Mouse (Mus musculus): ENCODE results near the gene Dll4. TPM values are rescaled to one million over a fixed set of nuclear protein-coding genes. Genes with fewer than 3 reads are reported as not detected.

The Dll4 gene
- polyA plus RNA-seq, 1 experiment from 2014 or later: 3.3 TPM

DNA sequence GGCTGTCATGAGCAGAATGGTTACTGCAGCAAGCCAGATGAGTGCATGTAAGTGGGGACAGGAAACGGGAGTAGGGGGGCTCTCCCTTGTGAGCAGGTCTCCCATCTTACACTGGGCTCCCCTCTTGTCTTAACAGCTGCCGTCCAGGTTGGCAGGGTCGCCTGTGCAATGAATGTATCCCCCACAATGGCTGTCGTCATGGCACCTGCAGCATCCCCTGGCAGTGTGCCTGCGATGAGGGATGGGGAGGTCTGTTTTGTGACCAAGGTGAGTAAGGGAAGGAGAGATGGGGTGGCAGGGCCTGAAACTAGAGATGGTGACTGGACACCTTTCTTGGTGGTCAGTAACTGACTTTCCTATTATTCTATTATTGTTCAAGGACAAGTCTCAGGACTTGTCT, 3.0 kb downstream of the Dll4 start:
- peak overlapping the region; percentile 55; the same call in 1 of the 2 replicates for H3K4me3 ChIP-seq
- H3K36me3 ChIP-seq (replicated peaks): no peaks in the 10 kb centered on the region
- peaks cover 41% of the 10 kb centered on the region for H3K4me1 ChIP-seq
- WGBS: 44% methylated on average over 5 of the region's 5 CpGs
- DNase-seq (ENCODE audit: extremely low spot score, low spot score): no peak
- H3K27me3 ChIP-seq (ENCODE audit: poor library complexity, severe bottlenecking): peaks cover 93% of the 10 kb centered on the region
- H3K9me3 ChIP-seq: no peaks in the 10 kb centered on the region
- H3K27ac ChIP-seq: no peak overlapping the region

DNA sequence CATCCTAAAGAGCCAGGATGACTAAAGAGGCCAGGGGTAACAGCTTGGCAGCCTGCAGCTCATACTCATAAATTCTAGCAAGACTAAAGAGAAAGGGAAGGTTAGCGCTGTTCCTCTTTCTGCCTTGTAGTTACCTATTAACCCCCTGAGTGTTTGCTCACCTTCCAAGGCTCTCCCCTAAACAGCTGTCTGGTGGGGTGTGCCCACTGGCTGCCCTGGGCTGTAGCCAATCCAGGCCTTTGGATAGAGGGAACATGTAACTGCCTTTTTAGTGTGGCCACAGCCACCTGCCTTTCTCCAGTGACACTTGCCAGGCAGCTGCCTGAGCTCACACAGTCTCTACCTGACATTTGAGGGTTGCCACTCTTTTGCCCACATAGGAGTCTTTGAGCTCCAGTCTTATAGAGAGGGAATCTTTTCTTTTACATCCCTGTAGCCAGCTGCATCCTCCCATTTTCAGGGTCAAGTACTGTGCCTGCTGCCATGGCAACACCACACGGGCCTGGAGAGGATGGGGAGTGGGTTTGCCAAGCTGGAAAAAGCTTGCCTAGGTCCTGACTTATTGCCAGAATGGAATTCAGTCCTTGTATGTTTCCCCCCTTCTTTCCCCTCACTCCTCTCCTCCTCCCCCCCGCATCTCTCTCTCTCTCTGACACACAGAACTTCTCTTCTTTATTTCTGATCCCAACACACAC, 3.7 kb downstream of the Dll4 start:
- Histone ChIP-seq H3K9me3 (no peaks in the 10 kb centered on the region), H3K4me3 (no peak overlapping the region), H3K4me1 (peaks cover 35% of the 10 kb centered on the region), H3K27ac (no peak overlapping the region), H3K36me3 (replicated peaks) (no peaks in the 10 kb centered on the region), H3K27me3 (ENCODE audit: poor library complexity, severe bottlenecking) (peaks cover 93% of the 10 kb centered on the region)
- WGBS: 67% methylated on average over 3 of the region's 3 CpGs
- DNase-seq (ENCODE audit: extremely low spot score, low spot score): no peak

DNA sequence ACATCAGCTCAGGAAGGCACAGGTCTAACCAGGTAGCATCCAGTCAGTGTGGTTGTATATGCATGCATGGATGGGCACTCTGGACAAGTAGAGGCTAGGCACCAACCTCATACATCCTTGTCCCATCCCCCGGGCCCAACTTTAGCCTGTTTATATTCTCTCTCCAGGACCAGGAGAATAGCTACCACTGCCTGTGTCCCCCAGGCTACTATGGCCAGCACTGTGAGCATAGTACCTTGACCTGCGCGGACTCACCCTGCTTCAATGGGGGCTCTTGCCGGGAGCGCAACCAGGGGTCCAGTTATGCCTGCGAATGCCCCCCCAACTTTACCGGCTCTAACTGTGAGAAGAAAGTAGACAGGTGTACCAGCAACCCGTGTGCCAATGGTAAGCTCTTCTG, 5.2 kb downstream of the Dll4 start:
- no peaks in the 10 kb centered on the region for H3K36me3 ChIP-seq (replicated peaks)
- no peak overlapping the region for H3K27ac ChIP-seq
- H3K4me1 ChIP-seq: peaks cover 19% of the 10 kb centered on the region
- H3K27me3 ChIP-seq (ENCODE audit: poor library complexity, severe bottlenecking): peaks cover 92% of the 10 kb centered on the region
- H3K9me3 ChIP-seq: no peaks in the 10 kb centered on the region
- 94% methylated on average over 8 of the region's 8 CpGs for WGBS
- no peak overlapping the region for H3K4me3 ChIP-seq
- DNase-seq (ENCODE audit: extremely low spot score, low spot score): no peak

DNA sequence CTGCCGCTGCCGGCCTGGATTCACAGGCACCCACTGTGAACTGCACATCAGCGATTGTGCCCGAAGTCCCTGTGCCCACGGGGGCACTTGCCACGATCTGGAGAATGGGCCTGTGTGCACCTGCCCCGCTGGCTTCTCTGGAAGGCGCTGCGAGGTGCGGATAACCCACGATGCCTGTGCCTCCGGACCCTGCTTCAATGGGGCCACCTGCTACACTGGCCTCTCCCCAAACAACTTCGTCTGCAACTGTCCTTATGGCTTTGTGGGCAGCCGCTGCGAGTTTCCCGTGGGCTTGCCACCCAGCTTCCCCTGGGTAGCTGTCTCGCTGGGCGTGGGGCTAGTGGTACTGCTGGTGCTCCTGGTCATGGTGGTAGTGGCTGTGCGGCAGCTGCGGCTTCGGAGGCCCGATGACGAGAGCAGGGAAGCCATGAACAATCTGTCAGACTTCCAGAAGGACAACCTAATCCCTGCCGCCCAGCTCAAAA, 6.6 kb downstream of the Dll4 start:
- Histone ChIP-seq H3K27me3 (ENCODE audit: poor library complexity, severe bottlenecking) (peaks cover 92% of the 10 kb centered on the region), H3K27ac (no peak overlapping the region)
- 80% methylated on average over 24 of the region's 24 CpGs for whole genome bisulfite sequencing

DNA sequence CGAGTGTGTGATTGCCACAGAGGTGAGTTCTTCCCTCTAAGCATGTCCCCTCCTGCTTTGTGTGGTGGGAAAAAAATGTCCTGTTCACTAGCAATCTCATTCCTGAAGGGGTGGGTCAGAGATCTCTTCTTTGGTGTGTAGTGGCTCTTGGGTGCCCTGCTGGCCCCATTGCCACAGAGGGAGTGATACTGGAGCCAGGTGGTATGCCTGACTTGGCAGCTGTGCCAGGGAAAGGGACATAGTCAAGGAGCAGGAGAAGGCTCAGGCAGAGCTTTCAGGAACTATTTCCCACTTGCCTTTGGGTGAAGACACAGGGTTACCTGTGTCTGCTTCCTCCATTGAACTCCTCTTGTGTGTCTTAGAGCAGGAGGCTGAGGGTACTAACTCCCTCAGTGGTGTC, 8.6 kb downstream of the Dll4 start:
- peaks cover 76% of the 10 kb centered on the region for H3K27me3 ChIP-seq (ENCODE audit: poor library complexity, severe bottlenecking)

More for the DNA sequence above, 6.6 kb downstream of the Dll4 start:
- DNase-seq (ENCODE audit: extremely low spot score, low spot score): no peak
- peaks cover 13% of the 10 kb centered on the region for H3K4me1 ChIP-seq
- no peak overlapping the region for H3K4me3 ChIP-seq
- no peaks in the 10 kb centered on the region for H3K36me3 ChIP-seq (replicated peaks)
- no peaks in the 10 kb centered on the region for H3K9me3 ChIP-seq

DNA sequence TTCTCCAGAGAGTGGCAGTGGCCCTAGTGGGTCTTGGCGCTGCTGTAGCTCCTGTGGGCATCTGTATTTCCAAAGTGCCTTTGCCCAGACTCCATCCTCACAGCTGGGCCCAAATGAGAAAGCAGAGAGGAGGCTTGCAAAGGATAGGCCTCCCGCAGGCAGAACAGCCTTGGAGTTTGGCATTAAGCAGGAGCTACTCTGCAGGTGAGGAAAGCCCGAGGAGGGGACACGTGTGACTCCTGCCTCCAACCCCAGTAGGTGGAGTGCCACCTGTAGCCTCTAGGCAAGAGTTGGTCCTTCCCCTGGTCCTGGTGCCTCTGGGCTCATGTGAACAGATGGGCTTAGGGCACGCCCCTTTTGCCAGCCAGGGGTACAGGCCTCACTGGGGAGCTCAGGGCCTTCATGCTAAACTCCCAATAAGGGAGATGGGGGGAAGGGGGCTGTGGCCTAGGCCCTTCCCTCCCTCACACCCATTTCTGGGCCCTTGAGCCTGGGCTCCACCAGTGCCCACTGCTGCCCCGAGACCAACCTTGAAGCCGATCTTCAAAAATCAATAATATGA, 9.5 kb downstream of the Dll4 start:
- DNase-seq (ENCODE audit: extremely low spot score, low spot score): no peak
- H3K4me1 ChIP-seq: peaks cover 20% of the 10 kb centered on the region
- 71% methylated on average over 7 of the region's 7 CpGs for WGBS
- H3K9me3 ChIP-seq: no peaks in the 10 kb centered on the region
- peaks cover 67% of the 10 kb centered on the region for H3K27me3 ChIP-seq (ENCODE audit: poor library complexity, severe bottlenecking)
- no peaks in the 10 kb centered on the region for H3K36me3 ChIP-seq (replicated peaks)
- H3K4me3 ChIP-seq: no peak overlapping the region
- H3K27ac ChIP-seq: no peak overlapping the region

More for the DNA sequence above, 8.6 kb downstream of the Dll4 start:
- H3K27ac ChIP-seq: no peak overlapping the region
- no peak overlapping the region for H3K4me3 ChIP-seq
- H3K9me3 ChIP-seq: no peaks in the 10 kb centered on the region
- peaks cover 23% of the 10 kb centered on the region for H3K4me1 ChIP-seq
- 79% methylated on average over 1 of the region's 1 CpGs for WGBS
- DNase-seq (ENCODE audit: extremely low spot score, low spot score): no peak
- no peaks in the 10 kb centered on the region for H3K36me3 ChIP-seq (replicated peaks)

DNA sequence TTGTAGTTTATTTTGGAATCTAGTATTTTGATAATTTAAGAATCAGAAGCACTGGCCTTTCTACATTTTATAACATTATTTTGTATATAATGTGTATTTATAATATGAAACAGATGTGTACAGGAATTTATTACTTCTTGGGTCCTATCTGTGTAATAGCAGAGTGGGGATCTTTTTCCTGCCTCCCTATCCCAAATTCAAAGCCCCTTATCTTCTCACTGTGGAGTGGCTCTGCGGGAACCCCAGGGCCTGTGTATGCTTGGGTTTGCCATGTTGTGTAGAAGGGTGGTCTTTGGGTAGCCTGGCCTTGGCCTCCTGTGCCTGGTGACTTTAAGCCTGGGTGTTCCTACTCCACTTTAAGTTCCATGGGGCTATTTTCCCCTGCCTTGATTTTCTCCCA, 10.0 kb downstream of the Dll4 start:
- no peak overlapping the region for H3K4me3 ChIP-seq
- no peak for DNase-seq (ENCODE audit: extremely low spot score, low spot score)
- no peak overlapping the region for H3K27ac ChIP-seq
- no peaks in the 10 kb centered on the region for H3K9me3 ChIP-seq
- peaks cover 62% of the 10 kb centered on the region for H3K27me3 ChIP-seq (ENCODE audit: poor library complexity, severe bottlenecking)
- 96% methylated on average over 1 of the region's 1 CpGs for WGBS
- no peaks in the 10 kb centered on the region for H3K36me3 ChIP-seq (replicated peaks)
- peaks cover 20% of the 10 kb centered on the region for H3K4me1 ChIP-seq

DNA sequence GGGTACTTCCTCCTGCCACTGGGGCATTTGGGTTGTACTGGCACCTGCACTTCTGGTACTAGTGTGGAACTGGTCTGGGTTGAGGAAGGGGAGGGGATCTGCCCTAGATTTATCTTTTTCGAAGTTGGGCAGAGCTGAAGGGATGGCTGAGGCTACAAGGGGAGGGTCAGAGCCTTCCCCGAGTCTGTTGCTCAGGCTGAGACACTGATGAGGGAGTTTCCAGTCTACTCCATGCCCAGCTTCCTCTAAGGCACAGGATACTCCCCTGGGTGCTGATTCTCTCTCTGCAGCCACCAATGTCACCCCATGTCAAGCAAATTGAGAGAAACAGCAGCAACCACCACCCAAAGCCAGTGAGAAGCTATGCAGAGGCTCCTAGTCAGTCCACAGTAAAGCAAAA, 10.4 kb downstream of the Dll4 start:
- Histone ChIP-seq H3K4me1 (peaks cover 20% of the 10 kb centered on the region), H3K27me3 (ENCODE audit: poor library complexity, severe bottlenecking) (peaks cover 57% of the 10 kb centered on the region), H3K27ac (no peak overlapping the region), H3K4me3 (no peak overlapping the region), H3K9me3 (no peaks in the 10 kb centered on the region), H3K36me3 (replicated peaks) (no peaks in the 10 kb centered on the region)
- 84% methylated on average over 2 of the region's 2 CpGs for WGBS
- DNase-seq (ENCODE audit: extremely low spot score, low spot score): no peak

DNA sequence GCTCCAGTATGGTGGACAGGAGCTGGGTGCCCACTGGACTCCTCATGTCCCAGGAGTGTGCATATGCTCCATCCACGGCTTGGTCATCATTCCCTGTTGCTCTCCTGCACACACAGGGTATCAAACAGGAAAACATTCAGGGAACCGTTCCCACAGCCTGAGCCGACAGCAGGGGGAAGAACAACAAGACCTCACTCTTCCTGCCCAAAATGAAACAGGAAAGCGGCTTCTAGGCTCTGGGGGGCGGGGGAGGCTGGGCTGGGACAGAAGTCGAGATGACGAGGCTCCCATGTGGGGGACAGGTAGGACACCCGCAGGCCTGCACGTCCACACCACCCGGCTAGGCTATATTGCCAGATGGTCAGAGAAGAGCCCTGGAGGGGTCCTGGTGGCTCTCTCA, 10.9 kb downstream of the Dll4 start:
- WGBS: 75% methylated on average over 10 of the region's 10 CpGs
- H3K27ac ChIP-seq: no peak overlapping the region
- H3K4me3 ChIP-seq: no peak overlapping the region
- no peaks in the 10 kb centered on the region for H3K9me3 ChIP-seq
- no peaks in the 10 kb centered on the region for H3K36me3 ChIP-seq (replicated peaks)
- H3K4me1 ChIP-seq: peaks cover 20% of the 10 kb centered on the region
- DNase-seq (ENCODE audit: extremely low spot score, low spot score): no peak
- H3K27me3 ChIP-seq (ENCODE audit: poor library complexity, severe bottlenecking): peaks cover 53% of the 10 kb centered on the region

DNA sequence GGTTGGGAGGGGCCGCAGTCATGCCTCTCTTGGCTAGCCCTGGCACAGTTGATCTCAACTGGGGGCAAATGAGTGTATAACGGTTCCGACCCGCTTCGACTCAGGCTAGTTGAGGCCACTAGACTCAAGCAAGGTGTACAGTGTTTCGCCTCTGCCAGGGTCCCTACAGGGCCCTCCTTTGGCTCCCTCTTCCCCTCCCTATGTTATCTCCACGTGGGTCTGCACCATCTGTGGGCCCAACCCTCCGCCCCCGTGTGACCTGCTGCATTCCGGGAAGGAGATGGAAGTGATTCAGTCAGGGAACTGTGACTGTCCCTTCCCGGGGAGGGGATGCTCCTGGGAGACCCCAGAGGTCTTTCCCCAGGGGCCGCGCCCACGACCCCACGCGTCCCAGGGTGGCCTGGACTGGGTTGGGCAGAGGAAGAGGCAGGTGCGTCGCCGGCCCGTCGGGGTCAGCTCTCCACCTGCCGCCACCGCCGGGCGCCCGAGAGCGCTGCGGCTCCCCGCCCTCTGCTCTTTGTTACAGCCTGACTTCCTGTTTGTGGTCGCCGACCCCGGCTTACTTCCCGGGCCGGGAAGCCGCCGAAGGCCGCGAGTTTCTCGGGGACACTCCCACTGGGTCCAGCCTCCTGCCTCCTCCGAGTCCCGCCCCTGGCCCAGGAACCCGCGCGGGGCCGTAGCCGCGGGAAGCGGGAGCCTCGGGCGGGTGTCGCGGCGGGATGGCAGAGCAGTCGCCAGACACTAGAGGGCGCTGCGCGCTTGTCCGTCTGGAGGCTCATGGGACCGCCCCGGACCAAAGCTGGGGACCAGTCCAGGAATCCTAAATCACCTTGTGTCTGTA, 12.1 kb downstream of the Dll4 start:
- DNase-seq (ENCODE audit: extremely low spot score, low spot score): peak; percentile 88
- H3K27ac ChIP-seq: peak overlapping the region; percentile 96
- no peaks in the 10 kb centered on the region for H3K9me3 ChIP-seq
- peaks cover 20% of the 10 kb centered on the region for H3K4me1 ChIP-seq
- 9% methylated on average over 60 of the region's 60 CpGs for WGBS
- H3K36me3 ChIP-seq (replicated peaks): no peaks in the 10 kb centered on the region
- H3K27me3 ChIP-seq (ENCODE audit: poor library complexity, severe bottlenecking): peaks cover 41% of the 10 kb centered on the region
- peak overlapping the region; percentile 69 for H3K4me3 ChIP-seq

DNA sequence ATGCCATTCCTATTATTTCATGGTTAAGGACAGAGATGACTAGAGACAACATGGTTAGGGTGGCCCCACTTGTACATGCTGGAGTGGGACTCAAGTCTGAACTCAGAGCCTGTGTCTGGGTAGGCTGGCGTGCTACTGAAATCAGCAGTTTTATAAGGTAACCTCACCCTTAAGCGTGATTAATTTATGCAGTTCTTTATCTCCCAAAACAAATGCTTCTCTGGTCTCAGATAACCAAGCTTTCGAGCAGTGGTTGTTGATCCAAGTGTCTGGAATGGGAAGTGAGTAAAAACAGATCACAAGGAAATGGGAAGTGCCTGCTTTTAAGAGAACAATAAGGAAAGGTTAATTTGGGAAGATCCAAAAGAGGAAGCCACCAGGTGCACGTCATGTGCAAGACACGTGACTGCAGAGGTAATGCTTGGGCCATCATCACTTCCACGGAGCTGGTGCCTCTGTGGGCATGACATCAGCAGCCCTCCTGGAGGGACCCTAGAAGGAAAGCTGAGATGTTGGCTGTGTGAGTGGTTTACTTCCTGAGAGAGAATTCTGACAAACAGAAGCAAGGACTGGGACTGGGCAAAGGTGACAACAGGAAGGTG, 19.1 kb downstream of the Dll4 start:
- H3K36me3 ChIP-seq (replicated peaks): no peaks in the 10 kb centered on the region
- 61% methylated on average over 6 of the region's 6 CpGs for WGBS
- no peak overlapping the region for H3K27ac ChIP-seq
- peaks cover 8% of the 10 kb centered on the region for H3K27me3 ChIP-seq (ENCODE audit: poor library complexity, severe bottlenecking)
- DNase-seq (ENCODE audit: extremely low spot score, low spot score): no peak
- H3K4me3 ChIP-seq: no peak overlapping the region
- H3K4me1 ChIP-seq: peaks cover 6% of the 10 kb centered on the region; the same call in 1 of the 2 replicates
- no peaks in the 10 kb centered on the region for H3K9me3 ChIP-seq

DNA sequence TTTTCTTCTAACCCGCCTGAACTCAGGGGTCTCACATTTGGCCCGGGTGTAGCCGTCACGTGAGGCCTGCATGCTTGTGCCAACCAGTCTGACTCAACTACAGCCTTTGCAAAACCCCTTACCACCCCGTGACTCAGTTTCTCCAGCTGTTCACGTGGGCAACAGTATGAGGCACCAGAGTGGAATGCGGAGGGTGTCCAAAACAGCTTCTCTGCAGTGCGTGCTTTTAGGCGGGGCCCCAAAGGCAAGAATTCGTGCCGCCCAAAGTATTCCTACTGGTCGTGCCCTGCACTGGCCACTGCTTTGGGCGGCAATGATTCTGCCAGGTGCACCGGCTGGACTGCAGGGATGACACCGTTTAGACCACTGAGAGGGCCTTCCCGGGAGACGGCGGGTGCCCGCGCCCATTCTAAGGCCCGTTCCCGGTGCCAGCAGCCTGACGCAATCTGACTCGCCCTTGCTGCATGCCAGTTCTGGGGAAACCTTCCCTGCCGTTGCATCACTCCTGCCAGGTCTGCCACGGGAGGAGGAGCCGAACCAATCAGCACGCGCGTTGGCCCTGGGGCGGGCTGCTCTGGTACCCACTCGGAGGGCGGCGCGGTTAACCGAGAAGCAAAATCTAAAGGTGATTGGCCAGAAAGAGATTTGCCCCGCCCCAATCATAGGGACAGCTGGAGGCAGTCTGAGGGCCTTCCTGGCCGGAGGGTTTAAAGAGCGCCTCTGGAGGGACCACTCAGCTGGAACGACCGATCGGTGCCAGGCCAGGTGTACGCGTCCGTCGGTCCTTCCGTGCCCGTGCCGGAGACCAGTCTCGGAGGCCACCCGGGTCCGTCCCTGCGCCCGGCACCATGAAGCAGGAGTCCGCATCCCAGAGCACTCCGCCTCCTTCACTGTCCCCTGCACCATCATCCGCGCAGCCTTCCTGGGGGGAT, 25.2 kb downstream of the Dll4 start, which contains the start of gene Chac1:
Gene Chac1 (plus strand): TSS at position 675 of the 932 bp plus-strand sequence.
- no peaks in the 10 kb centered on the region for H3K9me3 ChIP-seq
- peak within 1 kb of the TSS; percentile 73 for H3K27ac ChIP-seq
- H3K4me3 ChIP-seq: peak within 1 kb of the TSS; percentile 72
- peak; percentile 85 for DNase-seq (ENCODE audit: extremely low spot score, low spot score)
- H3K4me1 ChIP-seq: peaks cover 18% of the 10 kb centered on the region
- H3K27me3 ChIP-seq (ENCODE audit: poor library complexity, severe bottlenecking): peaks cover 50% of the 10 kb centered on the region
- 5% methylated on average over 58 of the region's 58 CpGs for WGBS
- H3K36me3 ChIP-seq (replicated peaks): no peaks in the 10 kb centered on the region

All from forebrain, embryonic 10.5 days (tissue).